Mouse (Mus musculus) layer of hippocampus, postnatal 25 days (tissue): Measurements from ENCODE around the gene Mapk8ip2. TPM values are rescaled to one million over a fixed set of nuclear protein-coding genes. Genes with fewer than 3 reads are reported as not detected.

Source experiments
- DNase-seq, 2 experiments: peaks; one replicate each; pipeline ENCODE4 v3.0.0; 2022; ENCODE audit warnings: mixed read lengths in 2 of 2, low spot score in 1 of 2; ENCODE audit errors: extremely low spot score in 1 of 2
- total RNA-seq, 2 experiments: library from RNA; stranded (reverse); gene quantifications; 2 replicates each; pipeline ENCODE4 v1.2.3; 2021

Mapk8ip2 gene
- total RNA-seq, 2 experiments from 2014 or later = 242 to 243 TPM

- no peak for DNase-seq
Measured at GRCm38 (mm10) chr15:89452906-89453864, 528 bp upstream of the Mapk8ip2 start.

- no peak for DNase-seq
Measured at GRCm38 (mm10) chr15:89454857-89455256, 1.1 kb downstream of the Mapk8ip2 start.

- DNase-seq = no peak
Measured at GRCm38 (mm10) chr15:89455642-89456041, 1.9 kb downstream of the Mapk8ip2 start.

GRCm38 (mm10) chr15:89458942-89459341 lies 5.2 kb downstream of the Mapk8ip2 start:
- no peak for DNase-seq

- no peak for DNase-seq
Measured at GRCm38 (mm10) chr15:89459821-89460220, 6.1 kb downstream of the Mapk8ip2 start.

- no peak for DNase-seq
Measured at GRCm38 (mm10) chr15:89460298-89460697, 6.6 kb downstream of the Mapk8ip2 start.

GRCm38 (mm10) chr15:89461321-89461720 lies 7.6 kb downstream of the Mapk8ip2 start:
- DNase-seq = no peak

- no peak for DNase-seq
Measured at GRCm38 (mm10) chr15:89462176-89462575, 8.5 kb downstream of the Mapk8ip2 start.

- DNase-seq = no peak
Measured at GRCm38 (mm10) chr15:89463334-89464235, 9.9 kb downstream of the Mapk8ip2 start.

GRCm38 (mm10) chr15:89465052-89465451 lies 11.3 kb downstream of the Mapk8ip2 start:
- no peak for DNase-seq

- DNase-seq = no peak
Measured at GRCm38 (mm10) chr15:89468577-89468976, 14.9 kb downstream of the Mapk8ip2 start.

GRCm38 (mm10) chr15:89471476-89471875 lies 17.8 kb downstream of the Mapk8ip2 start:
- DNase-seq = no peak

- no peak for DNase-seq
Measured at GRCm38 (mm10) chr15:89473370-89473769, 19.7 kb downstream of the Mapk8ip2 start.

GRCm38 (mm10) chr15:89473921-89474320 lies 20.2 kb downstream of the Mapk8ip2 start:
- DNase-seq = no peak

- DNase-seq = no peak
Measured at GRCm38 (mm10) chr15:89474596-89475292, 21.0 kb downstream of the Mapk8ip2 start.

GRCm38 (mm10) chr15:89475293-89475600 lies 21.5 kb downstream of the Mapk8ip2 start:
- DNase-seq = no peak

- peak; percentile 77 to 87 for DNase-seq
Measured at GRCm38 (mm10) chr15:89475611-89476474, 22.1 kb downstream of the Mapk8ip2 start.

GRCm38 (mm10) chr15:89476475-89476815 lies 22.7 kb downstream of the Mapk8ip2 start:
- DNase-seq = no peak

GRCm38 (mm10) chr15:89477091-89477491 lies 23.4 kb downstream of the Mapk8ip2 start, which contains the start of gene Arsa:
Gene Arsa, minus strand, starts transcription at chr15:89477425.
- no peak for DNase-seq

- no peak for DNase-seq
Measured at GRCm38 (mm10) chr15:89477806-89478205, 24.1 kb downstream of the Mapk8ip2 start.
